In genomic region chr10:18070144-18070543, GRCm38 (mm10) we compare ENCODE assay signal across 8 mouse cellular contexts. TPM values are rescaled to one million over a fixed set of nuclear protein-coding genes. Genes with fewer than 3 reads are reported as not detected.
DNase-seq lines count a peak whose midpoint lies in the region; ATAC-seq and TF ChIP-seq lines count a peak whose summit lies in the region.

No protein-coding gene starts in this region.

- DNase-seq in forebrain, embryonic 11.5 days (ENCODE audit: low spot score), result no peak
- DNase-seq in neural tube, embryonic 10.5 days (ENCODE audit: extremely low spot score, low spot score), result no peak
- no peak for DNase-seq in kidney, postnatal 0 days (ENCODE audit: low spot score)
- DNase-seq in thymus, adult 2 months, result no peak
- no peak for DNase-seq in adipocyte (ENCODE audit: low spot score)

- no peak overlapping the region for H3K4me2 ChIP-seq in forebrain, embryonic 16.5 days (ENCODE audit: low read length)
- no peak overlapping the region for H3K4me2 ChIP-seq in forebrain, embryonic 11.5 days (ENCODE audit: low read depth, low read length, severe bottlenecking)
- no peak overlapping the region for H3K4me2 ChIP-seq in neural tube, embryonic 13.5 days
- H3K4me2 ChIP-seq in kidney, postnatal 0 days (ENCODE audit: low read length), result no peak overlapping the region

- WGBS in forebrain, embryonic 16.5 days, result 51% methylated on average over 3 of the region's 3 CpGs
- 89% methylated on average over 3 of the region's 3 CpGs for WGBS in forebrain, embryonic 11.5 days
- 77% methylated on average over 3 of the region's 3 CpGs for WGBS in neural tube, embryonic 13.5 days
- WGBS in kidney, postnatal 0 days, result 32% methylated on average over 3 of the region's 3 CpGs
- WGBS in olfactory bulb, adult 2 months, result 7% methylated on average over 3 of the region's 3 CpGs
- 50% methylated on average over 3 of the region's 3 CpGs for WGBS in thymus, adult 2 months

- no peaks in the 10 kb centered on the region for H3K27me3 ChIP-seq in forebrain, embryonic 16.5 days (replicated peaks; ENCODE audit: control insufficient read depth, insufficient read depth, low read length)
- H3K27me3 ChIP-seq in forebrain, embryonic 11.5 days (ENCODE audit: control insufficient read depth, insufficient read depth, low read length), result no peaks in the 10 kb centered on the region
- H3K27me3 ChIP-seq in neural tube, embryonic 13.5 days, result no peaks in the 10 kb centered on the region
- H3K27me3 ChIP-seq in kidney, postnatal 0 days (ENCODE audit: insufficient read depth, low read length), result no peaks in the 10 kb centered on the region
- H3K27me3 ChIP-seq in thymus, adult 2 months (ENCODE audit: control insufficient read depth, insufficient read depth, low read length), result no peaks in the 10 kb centered on the region

- H3K4me3 ChIP-seq in forebrain, embryonic 16.5 days (replicated peaks; ENCODE audit: low read length), result no peak overlapping the region
- no peak overlapping the region for H3K4me3 ChIP-seq in forebrain, embryonic 11.5 days (ENCODE audit: low read depth, low read length)
- H3K4me3 ChIP-seq in neural tube, embryonic 13.5 days, result no peak overlapping the region
- H3K4me3 ChIP-seq in kidney, postnatal 0 days (replicated peaks; ENCODE audit: low read depth, low read length), result no peak overlapping the region
- no peak overlapping the region for H3K4me3 ChIP-seq in olfactory bulb, adult 2 months (ENCODE audit: insufficient read depth, low read depth, low read length)
- H3K4me3 ChIP-seq in thymus, adult 2 months (ENCODE audit: control insufficient read depth, insufficient read depth, low read length), result no peak overlapping the region

- H3K4me1 ChIP-seq in forebrain, embryonic 16.5 days (replicated peaks; ENCODE audit: control insufficient read depth, insufficient read depth, low read length), result peaks cover 18% of the 10 kb centered on the region
- no peaks in the 10 kb centered on the region for H3K4me1 ChIP-seq in forebrain, embryonic 11.5 days (replicated peaks; ENCODE audit: control insufficient read depth, insufficient read depth, low read length)
- H3K4me1 ChIP-seq in neural tube, embryonic 13.5 days (replicated peaks), result peaks cover 36% of the 10 kb centered on the region
- peaks cover 9% of the 10 kb centered on the region for H3K4me1 ChIP-seq in kidney, postnatal 0 days (replicated peaks; ENCODE audit: insufficient read depth, low read length)
- H3K4me1 ChIP-seq in olfactory bulb, adult 2 months (ENCODE audit: control insufficient read depth, insufficient read depth, low read length), result peaks cover 9% of the 10 kb centered on the region
- peaks cover 4% of the 10 kb centered on the region for H3K4me1 ChIP-seq in thymus, adult 2 months (replicated peaks; ENCODE audit: control insufficient read depth, insufficient read depth, low read length)

- no peaks in the 10 kb centered on the region for H3K9me3 ChIP-seq in forebrain, embryonic 16.5 days (ENCODE audit: control insufficient read depth, low read length)
- H3K9me3 ChIP-seq in forebrain, embryonic 11.5 days (ENCODE audit: control insufficient read depth, low read length), result no peaks in the 10 kb centered on the region
- H3K9me3 ChIP-seq in neural tube, embryonic 13.5 days, result no peaks in the 10 kb centered on the region
- H3K9me3 ChIP-seq in kidney, postnatal 0 days (replicated peaks; ENCODE audit: low read length), result no peaks in the 10 kb centered on the region

- TF ChIP-seq CTCF in kidney, postnatal 0 days (IDR thresholded peaks at IDR 0.05; ENCODE audit: low read depth), result no peak
- TF ChIP-seq CTCF in olfactory bulb, adult 2 months (IDR thresholded peaks at IDR 0.05; ENCODE audit: insufficient read depth, low read depth, low read length), result no peak
- TF ChIP-seq CTCF in thymus, adult 2 months (IDR thresholded peaks at IDR 0.05; ENCODE audit: borderline replicate concordance, control insufficient read depth, extremely low read depth, insufficient read depth, low read length, poor library complexity), result no peak

- H3K27ac ChIP-seq in forebrain, embryonic 16.5 days (ENCODE audit: low read length), result no peak overlapping the region
- H3K27ac ChIP-seq in forebrain, embryonic 11.5 days (ENCODE audit: low read depth, low read length), result no peak overlapping the region
- H3K27ac ChIP-seq in neural tube, embryonic 13.5 days (replicated peaks), result peak overlapping the region; percentile 42; the same call in 1 of the 2 replicates
- H3K27ac ChIP-seq in kidney, postnatal 0 days, result 0 out of 2 replicates have a peak overlapping the region, but pooled peaks have one; percentile 26
- H3K27ac ChIP-seq in olfactory bulb, adult 2 months (ENCODE audit: insufficient read depth, low read depth, low read length), result 0 out of 2 replicates have a peak overlapping the region, but pooled peaks have one; percentile 17
- no peak overlapping the region for H3K27ac ChIP-seq in thymus, adult 2 months (ENCODE audit: control insufficient read depth, insufficient read depth, low read length)

- TF ChIP-seq POLR2A in olfactory bulb, adult 2 months (IDR thresholded peaks at IDR 0.05; ENCODE audit: insufficient read depth, low read depth, low read length), result no peak
- TF ChIP-seq POLR2A in thymus, adult 2 months (IDR thresholded peaks at IDR 0.05; ENCODE audit: control insufficient read depth, extremely low read depth, insufficient read depth, low read length, poor library complexity), result no peak

- peak; percentile 51; the same call in 1 of the 2 replicates for ATAC-seq in forebrain, embryonic 16.5 days
- ATAC-seq in forebrain, embryonic 11.5 days (replicated peaks; ENCODE audit: low FRiP score), result no peak
- no peak for ATAC-seq in neural tube, embryonic 13.5 days (ENCODE audit: low read depth)
- no peak for ATAC-seq in kidney, postnatal 0 days (replicated peaks; ENCODE audit: low FRiP score, low read depth)

- H3K36me3 ChIP-seq in forebrain, embryonic 16.5 days (ENCODE audit: control insufficient read depth, insufficient read depth), result no peaks in the 10 kb centered on the region
- no peaks in the 10 kb centered on the region for H3K36me3 ChIP-seq in forebrain, embryonic 11.5 days (ENCODE audit: control insufficient read depth, insufficient read depth, low read length)
- H3K36me3 ChIP-seq in neural tube, embryonic 13.5 days, result no peaks in the 10 kb centered on the region
- no peaks in the 10 kb centered on the region for H3K36me3 ChIP-seq in kidney, postnatal 0 days (ENCODE audit: insufficient read depth, low read length)
- no peaks in the 10 kb centered on the region for H3K36me3 ChIP-seq in thymus, adult 2 months (ENCODE audit: control insufficient read depth, insufficient read depth, low read length)

- H3K9ac ChIP-seq in forebrain, embryonic 16.5 days (replicated peaks; ENCODE audit: low read depth, low read length), result no peak overlapping the region
- no peak overlapping the region for H3K9ac ChIP-seq in forebrain, embryonic 11.5 days (ENCODE audit: low read length)
- no peak overlapping the region for H3K9ac ChIP-seq in neural tube, embryonic 13.5 days
- H3K9ac ChIP-seq in kidney, postnatal 0 days (ENCODE audit: low read depth, low read length), result no peak overlapping the region

RNA-seq across cellular contexts. Expression of gene Reps1, which starts 14.5 kb away (rescaled TPM):
- polyA plus RNA-seq in forebrain, embryonic 16.5 days (2015; fragmentation: Nextera tagmentation; extraction: Ambion mirVana), result 12.1 and 15.4 TPM in 2 replicates
- polyA plus RNA-seq in forebrain, embryonic 11.5 days (2014; fragmentation: Nextera tagmentation; extraction: Ambion mirVana), result 33.2 and 38.6 TPM in 2 replicates
- polyA plus RNA-seq in neural tube, embryonic 13.5 days (2015; fragmentation: Nextera tagmentation; extraction: Ambion mirVana), result 16.7 and 22.3 TPM in 2 replicates
- 13.7 and 19.5 TPM in 2 replicates for polyA plus RNA-seq in kidney, postnatal 0 days (2015; fragmentation: Nextera tagmentation; extraction: Ambion mirVana)
- not detected in 2 replicates for polyA plus RNA-seq in olfactory bulb, adult 2 months (2012; ENCODE audit: insufficient read depth, insufficient read length, low replicate concordance, missing spikeins)
- 95.8 and 98.1 TPM in 2 replicates for polyA plus RNA-seq in thymus, adult 2 months (2012; rRNA removed)

RNA-seq across cellular contexts. Expression of gene Abracl, which starts 47.1 kb away (rescaled TPM):
- polyA plus RNA-seq in forebrain, embryonic 16.5 days (2015; fragmentation: Nextera tagmentation; extraction: Ambion mirVana), result 193 and 229 TPM in 2 replicates
- polyA plus RNA-seq in forebrain, embryonic 11.5 days (2014; fragmentation: Nextera tagmentation; extraction: Ambion mirVana), result 163 and 188 TPM in 2 replicates
- polyA plus RNA-seq in neural tube, embryonic 13.5 days (2015; fragmentation: Nextera tagmentation; extraction: Ambion mirVana), result 99.0 and 103 TPM in 2 replicates
- 192 and 194 TPM in 2 replicates for polyA plus RNA-seq in kidney, postnatal 0 days (2015; fragmentation: Nextera tagmentation; extraction: Ambion mirVana)
- not detected in 2 replicates for polyA plus RNA-seq in olfactory bulb, adult 2 months (2012; ENCODE audit: insufficient read depth, insufficient read length, low replicate concordance, missing spikeins)
- polyA plus RNA-seq in thymus, adult 2 months (2012; rRNA removed), result 13.8 and 16.0 TPM in 2 replicates

Comparison
In these comparisons a context has a peak if more than half of its experiments do, and no peak if none do; other contexts are left out.
1. H3K27ac ChIP-seq: peak in neural tube, embryonic 13.5 days (single experiment), kidney, postnatal 0 days (single experiment) and olfactory bulb, adult 2 months (single experiment); none in forebrain, embryonic 16.5 days (single experiment), forebrain, embryonic 11.5 days (single experiment) and thymus, adult 2 months (single experiment).
2. RNA of gene Reps1, which starts 14.5 kb away (polyA plus RNA-seq): 95.8 to 98.1 TPM in thymus, adult 2 months, 33.2 to 38.6 TPM in forebrain, embryonic 11.5 days, 16.7 to 22.3 TPM in neural tube, embryonic 13.5 days, 13.7 to 19.5 TPM in kidney, postnatal 0 days and 12.1 to 15.4 TPM in forebrain, embryonic 16.5 days; not detected in olfactory bulb, adult 2 months; every median in the first group is over 10 times any median in the second.
3. RNA of gene Abracl, which starts 47.1 kb away (polyA plus RNA-seq): 192 to 194 TPM in kidney, postnatal 0 days, 193 to 229 TPM in forebrain, embryonic 16.5 days, 163 to 188 TPM in forebrain, embryonic 11.5 days, 99.0 to 103 TPM in neural tube, embryonic 13.5 days and 13.8 to 16.0 TPM in thymus, adult 2 months; not detected in olfactory bulb, adult 2 months; every median in the first group is over 10 times any median in the second.